Mouse (Mus musculus) neural tube, embryonic 10.5 days (tissue): ENCODE data around the gene Ror1.

Source experiments
- DNase-seq: peaks from one replicate; pipeline ENCODE4 v3.0.0-alpha.2; 2017; ENCODE audit warnings: low spot score; ENCODE audit errors: extremely low spot score

Gene Ror1

GRCm38 (mm10) chr4:100116366-100116765 lies 20.8 kb downstream of the Ror1 start:
- DNase-seq, result no peak

GRCm38 (mm10) chr4:100118676-100119075 lies 23.1 kb downstream of the Ror1 start:
- no peak for DNase-seq

- DNase-seq, result no peak
Observed at GRCm38 (mm10) chr4:100119431-100119830, 23.8 kb downstream of the Ror1 start.

- no peak for DNase-seq
Observed at GRCm38 (mm10) chr4:100120547-100120946, 25.0 kb downstream of the Ror1 start.

- DNase-seq, result no peak
Observed at GRCm38 (mm10) chr4:100122436-100122835, 26.8 kb downstream of the Ror1 start.

- no peak for DNase-seq
Observed at GRCm38 (mm10) chr4:100123519-100123918, 27.9 kb downstream of the Ror1 start.

GRCm38 (mm10) chr4:100124056-100124455 lies 28.5 kb downstream of the Ror1 start:
- DNase-seq, result no peak

GRCm38 (mm10) chr4:100124935-100125334 lies 29.3 kb downstream of the Ror1 start:
- no peak for DNase-seq

GRCm38 (mm10) chr4:100126531-100127310 lies 31.1 kb downstream of the Ror1 start:
- DNase-seq, result no peak

- DNase-seq, result no peak
Observed at GRCm38 (mm10) chr4:100128026-100128922, 32.7 kb downstream of the Ror1 start.

- DNase-seq, result no peak
Observed at GRCm38 (mm10) chr4:100129201-100129600, 33.6 kb downstream of the Ror1 start.

- no peak for DNase-seq
Observed at GRCm38 (mm10) chr4:100130771-100131475, 35.3 kb downstream of the Ror1 start.

GRCm38 (mm10) chr4:100131488-100131887 lies 35.9 kb downstream of the Ror1 start:
- no peak for DNase-seq

- DNase-seq, result no peak
Observed at GRCm38 (mm10) chr4:100132261-100132660, 36.7 kb downstream of the Ror1 start.

GRCm38 (mm10) chr4:100136046-100136445 lies 40.5 kb downstream of the Ror1 start:
- no peak for DNase-seq

GRCm38 (mm10) chr4:100137102-100137835 lies 41.7 kb downstream of the Ror1 start:
- DNase-seq, result no peak

GRCm38 (mm10) chr4:100141626-100142025 lies 46.0 kb downstream of the Ror1 start:
- no peak for DNase-seq

- DNase-seq, result no peak
Observed at GRCm38 (mm10) chr4:100144744-100145143, 49.2 kb downstream of the Ror1 start.

GRCm38 (mm10) chr4:100150797-100151196 lies 55.2 kb downstream of the Ror1 start:
- no peak for DNase-seq

- DNase-seq, result no peak
Observed at GRCm38 (mm10) chr4:100154560-100155130, 59.1 kb downstream of the Ror1 start.

GRCm38 (mm10) chr4:100155731-100156130 lies 60.1 kb downstream of the Ror1 start:
- no peak for DNase-seq
